Mouse (Mus musculus): ENCODE measurements around the gene Spin1.

DNA sequence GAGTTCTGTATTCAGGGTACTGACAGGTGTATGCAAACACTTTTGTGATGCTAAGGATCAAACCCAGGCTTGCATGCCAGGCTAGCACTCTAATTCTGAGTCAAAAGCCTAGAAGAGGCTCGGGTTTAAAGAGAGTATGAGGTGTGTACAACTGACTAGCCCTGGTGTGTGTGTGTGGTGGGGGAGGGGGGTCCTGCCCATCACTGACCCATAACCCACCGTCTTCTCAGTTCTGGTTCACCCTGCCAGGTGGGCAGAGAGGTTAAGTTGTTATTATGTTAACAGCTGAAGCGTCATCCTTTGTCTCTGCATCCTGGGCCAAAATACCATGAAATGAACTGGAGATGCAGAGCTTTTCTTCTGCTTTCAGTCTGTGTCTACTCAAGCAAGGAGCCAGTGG is 36.3 kb upstream of the Spin1 start:
- no peak for TF ChIP-seq CTCF (IDR thresholded peaks at IDR 0.05)
- TF ChIP-seq EP300 (IDR thresholded peaks at IDR 0.05), result no peak

Data from lung, postnatal 0 days (tissue).